In the genomic region with DNA sequence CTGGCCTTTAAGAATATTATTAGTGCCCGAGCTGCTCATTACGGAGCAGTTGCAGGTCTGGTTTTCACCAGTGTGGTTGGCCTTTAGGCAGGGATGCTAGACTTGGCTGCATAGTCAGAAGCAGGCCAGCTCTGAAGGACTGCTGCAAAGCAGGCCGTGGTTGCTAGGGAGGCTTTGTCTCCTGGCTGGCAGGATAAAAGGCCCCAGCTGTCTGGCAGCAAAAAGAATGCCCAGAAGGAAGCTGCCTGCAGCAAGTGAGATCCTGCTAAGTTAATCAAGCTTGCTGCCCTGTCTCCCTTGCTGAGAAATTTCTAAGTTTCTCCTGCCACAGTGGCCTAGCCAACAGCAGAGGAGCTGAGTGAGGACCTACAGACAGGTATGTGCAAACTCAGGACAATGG, we compare ENCODE assay signal across 9 mouse cellular contexts.
A peak's percentile ranks its signal among the peaks of the same experiment; 100 is the strongest.
DNase-seq lines count a peak whose midpoint lies in the region; ATAC-seq lines count a peak whose summit lies in the region.
"Had no signal": no experiment of that assay in that cellular context is flagged by ENCODE, and none has a peak within 500 bp of the region (broad histone marks: within the 10 kb centered on the region; RNA-seq: fewer than 3 reads in every experiment).

No protein-coding gene starts in this region.

- no peaks in the 10 kb centered on the region for H3K9me3 ChIP-seq in forebrain, embryonic 15.5 days
- H3K9me3 ChIP-seq in heart, embryonic 11.5 days (replicated peaks; ENCODE audit: control insufficient read depth, low read length), result no peaks in the 10 kb centered on the region
- H3K9me3 ChIP-seq: liver, embryonic 13.5 days had no signal

- H3K4me2 ChIP-seq in forebrain, embryonic 15.5 days (replicated peaks), result no peak overlapping the region
- H3K4me2 ChIP-seq in heart, embryonic 11.5 days, result no peak overlapping the region
- H3K4me2 ChIP-seq: liver, embryonic 13.5 days had no signal

- 2% methylated on average over 3 of the region's 3 CpGs for WGBS in forebrain, embryonic 15.5 days
- 56% methylated on average over 3 of the region's 3 CpGs for WGBS in heart, embryonic 11.5 days (ENCODE audit: insufficient replicate concordance)

- DNase-seq in brain, embryonic 18.5 days (ENCODE audit: low read depth, low spot score), result peak; percentile 50
- DNase-seq in left cerebral cortex, adult 11 months (ENCODE audit: low spot score), result peak; percentile 6
- DNase-seq in neural tube, embryonic 10.5 days (ENCODE audit: extremely low spot score, low spot score), result peak; percentile 52
- DNase-seq in urinary bladder, postnatal 14 days (ENCODE audit: low spot score), result no peak
- no peak for DNase-seq in kidney, adult 18-20 months
- DNase-seq in gastrocnemius, postnatal 10 days, result no peak
- DNase-seq: liver, embryonic 13.5 days had no signal

- H3K27me3 ChIP-seq in forebrain, embryonic 15.5 days, result no peaks in the 10 kb centered on the region
- no peaks in the 10 kb centered on the region for H3K27me3 ChIP-seq in heart, embryonic 11.5 days (ENCODE audit: control insufficient read depth, insufficient read depth, low read length)
- H3K27me3 ChIP-seq: liver, embryonic 13.5 days had no signal

- no peak overlapping the region for H3K4me3 ChIP-seq in forebrain, embryonic 15.5 days
- no peak overlapping the region for H3K4me3 ChIP-seq in heart, embryonic 11.5 days (ENCODE audit: low read depth, low read length)
- H3K4me3 ChIP-seq: liver, embryonic 13.5 days had no signal

- peak; percentile 92 for ATAC-seq in forebrain, embryonic 15.5 days (replicated peaks)
- no peak for ATAC-seq in heart, embryonic 11.5 days (replicated peaks; ENCODE audit: insufficient number of reproducible peaks, low FRiP score, low TSS enrichment)

- peaks cover 14% of the 10 kb centered on the region for H3K4me1 ChIP-seq in forebrain, embryonic 15.5 days
- H3K4me1 ChIP-seq in heart, embryonic 11.5 days (ENCODE audit: control insufficient read depth, insufficient read depth, low read length), result no peaks in the 10 kb centered on the region
- H3K4me1 ChIP-seq: liver, embryonic 13.5 days had no signal

- H3K36me3 ChIP-seq in forebrain, embryonic 15.5 days, result no peaks in the 10 kb centered on the region
- H3K36me3 ChIP-seq in heart, embryonic 11.5 days (ENCODE audit: control insufficient read depth, insufficient read depth, low read length), result no peaks in the 10 kb centered on the region
- H3K36me3 ChIP-seq: liver, embryonic 13.5 days had no signal

- peak overlapping the region; percentile 52 for H3K27ac ChIP-seq in forebrain, embryonic 15.5 days (replicated peaks)
- H3K27ac ChIP-seq in heart, embryonic 11.5 days (ENCODE audit: low read depth, low read length), result no peak overlapping the region
- H3K27ac ChIP-seq: liver, embryonic 13.5 days had no signal

- H3K9ac ChIP-seq in forebrain, embryonic 15.5 days (replicated peaks), result no peak overlapping the region
- no peak overlapping the region for H3K9ac ChIP-seq in heart, embryonic 11.5 days (ENCODE audit: low read depth, low read length)
- H3K9ac ChIP-seq: liver, embryonic 13.5 days had no signal

Comparison
In these comparisons a context has a peak if more than half of its experiments do, and no peak if none do; other contexts are left out.
1. DNase-seq: peak in brain, embryonic 18.5 days (single experiment), left cerebral cortex, adult 11 months (single experiment) and neural tube, embryonic 10.5 days (single experiment); none in urinary bladder, postnatal 14 days (single experiment), kidney, adult 18-20 months (single experiment) and gastrocnemius, postnatal 10 days (single experiment).